Mouse (Mus musculus): ENCODE data around the gene Ano7.

Gene Ano7

GRCm38 (mm10) chr1:93373665-93374064 is at the start of gene Ano7:
TSS of gene Ano7 (plus strand) at chr1:93373930.
- no peak for DNase-seq (ENCODE audit: low spot score in 2 of 2)

- no peak for DNase-seq (ENCODE audit: low spot score in 2 of 2)
Observed at GRCm38 (mm10) chr1:93323973-93324372, 49.8 kb upstream of the Ano7 start.

- no peak for DNase-seq (ENCODE audit: low spot score in 2 of 2)
Observed at GRCm38 (mm10) chr1:93326446-93326845, 47.3 kb upstream of the Ano7 start.

GRCm38 (mm10) chr1:93334621-93335020 is 39.1 kb upstream of the Ano7 start:
- no peak for DNase-seq (ENCODE audit: low spot score in 2 of 2)

- peak; percentile 94 for DNase-seq (ENCODE audit: low spot score in 2 of 2)
Observed at GRCm38 (mm10) chr1:93342648-93343503, 30.9 kb upstream of the Ano7 start, which contains the start of the genes Ppp1r7 and Pask. TSS of gene Ppp1r7 (plus strand) at chr1:93342854. TSS of gene Pask (minus strand) at chr1:93343482.

- DNase-seq (ENCODE audit: low spot score in 2 of 2), result peak; percentile 95 to 97
Observed at GRCm38 (mm10) chr1:93343504-93344047, 30.2 kb upstream of the Ano7 start.

GRCm38 (mm10) chr1:93347176-93347575 is 26.6 kb upstream of the Ano7 start:
- peak in 1 of 2 experiments; percentile 30 for DNase-seq (ENCODE audit: low spot score in 2 of 2)

- DNase-seq (ENCODE audit: low spot score in 2 of 2), result no peak
Observed at GRCm38 (mm10) chr1:93349701-93350100, 24.0 kb upstream of the Ano7 start.

GRCm38 (mm10) chr1:93352724-93353123 is 21.0 kb upstream of the Ano7 start:
- peak; percentile 18 to 36 for DNase-seq (ENCODE audit: low spot score in 2 of 2)

GRCm38 (mm10) chr1:93362661-93363060 is 11.1 kb upstream of the Ano7 start:
- no peak for DNase-seq (ENCODE audit: low spot score in 2 of 2)

- no peak for DNase-seq (ENCODE audit: low spot score in 2 of 2)
Observed at GRCm38 (mm10) chr1:93365641-93366040, 8.1 kb upstream of the Ano7 start.

GRCm38 (mm10) chr1:93377307-93377706 is 3.6 kb downstream of the Ano7 start:
- DNase-seq (ENCODE audit: low spot score in 2 of 2), result no peak

- DNase-seq (ENCODE audit: low spot score in 2 of 2), result no peak
Observed at GRCm38 (mm10) chr1:93379117-93379516, 5.4 kb downstream of the Ano7 start.

GRCm38 (mm10) chr1:93387198-93387597 is 13.5 kb downstream of the Ano7 start:
- no peak for DNase-seq (ENCODE audit: low spot score in 2 of 2)

- DNase-seq (ENCODE audit: low spot score in 2 of 2), result no peak
Observed at GRCm38 (mm10) chr1:93388906-93389305, 15.2 kb downstream of the Ano7 start.

GRCm38 (mm10) chr1:93401191-93402052 is 27.7 kb downstream of the Ano7 start:
- DNase-seq (ENCODE audit: low spot score in 2 of 2), result peak in 1 of 2 experiments; percentile 10

GRCm38 (mm10) chr1:93403403-93403802 is 29.7 kb downstream of the Ano7 start:
- no peak for DNase-seq (ENCODE audit: low spot score in 2 of 2)

GRCm38 (mm10) chr1:93432087-93432486 is 58.4 kb downstream of the Ano7 start:
- no peak for DNase-seq (ENCODE audit: low spot score in 2 of 2)

- DNase-seq (ENCODE audit: low spot score in 2 of 2), result no peak
Observed at GRCm38 (mm10) chr1:93439321-93439720, 65.6 kb downstream of the Ano7 start.

GRCm38 (mm10) chr1:93444405-93445110 is 70.8 kb downstream of the Ano7 start:
- peak; percentile 43 to 62 for DNase-seq (ENCODE audit: low spot score in 2 of 2)

- DNase-seq (ENCODE audit: low spot score in 2 of 2), result peak; percentile 42 to 59
Observed at GRCm38 (mm10) chr1:93445111-93445821, 71.5 kb downstream of the Ano7 start.
